Mouse (Mus musculus) lung, postnatal 36 days (tissue): ENCODE measurements at regions not wholly inside any gene's neighbourhood (a gene's known extent, or its start where the extent isn't known, plus 50 kb on each side); places are given as distances from the start of the nearest gene placed in this dataset.

ENCODE experiments used
- DNase-seq: peaks from one replicate; pipeline ENCODE4 v3.0.0; 2022; ENCODE audit warnings: mixed read lengths

DNA sequence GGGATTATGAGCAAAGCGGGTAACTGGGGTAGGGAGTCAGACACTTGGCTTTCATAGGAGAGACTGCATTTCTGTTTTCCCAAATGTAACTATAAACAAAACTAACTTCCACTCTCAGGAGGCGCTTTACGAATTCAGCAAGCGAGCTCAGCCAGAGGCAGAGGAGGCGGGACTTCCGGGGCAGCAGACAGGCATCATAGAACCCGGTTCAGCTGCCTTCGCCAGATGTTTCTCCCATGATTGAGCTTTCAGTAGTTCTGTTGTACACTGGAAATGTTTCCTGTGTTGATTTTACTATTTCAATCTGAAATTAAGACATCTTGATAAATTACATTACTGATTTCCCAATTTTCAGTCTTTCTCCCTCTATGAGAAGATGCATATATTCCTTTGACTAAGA is 92.9 kb downstream of the Zfp365 start:
- DNase-seq: no peak

DNA sequence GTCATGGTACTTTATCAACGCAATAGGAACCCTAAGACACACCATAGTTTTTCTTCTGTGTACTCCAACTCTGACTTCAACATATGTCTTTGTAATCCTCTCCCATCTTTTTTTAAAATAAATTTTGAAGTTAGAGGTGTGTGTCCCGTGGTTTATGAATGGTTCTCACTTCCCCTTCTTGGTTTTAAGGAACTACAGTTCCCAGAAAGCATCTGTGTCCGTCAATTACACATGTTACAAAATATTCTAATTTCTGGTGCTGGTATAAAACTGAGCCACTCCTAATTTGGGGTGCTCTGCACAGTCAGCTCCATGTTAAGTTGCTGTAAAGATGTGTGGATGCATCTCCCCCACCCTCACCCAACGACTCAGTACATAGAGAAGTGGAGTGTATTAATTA is 98.6 kb downstream of the Zfp365 start:
- no peak for DNase-seq

DNA sequence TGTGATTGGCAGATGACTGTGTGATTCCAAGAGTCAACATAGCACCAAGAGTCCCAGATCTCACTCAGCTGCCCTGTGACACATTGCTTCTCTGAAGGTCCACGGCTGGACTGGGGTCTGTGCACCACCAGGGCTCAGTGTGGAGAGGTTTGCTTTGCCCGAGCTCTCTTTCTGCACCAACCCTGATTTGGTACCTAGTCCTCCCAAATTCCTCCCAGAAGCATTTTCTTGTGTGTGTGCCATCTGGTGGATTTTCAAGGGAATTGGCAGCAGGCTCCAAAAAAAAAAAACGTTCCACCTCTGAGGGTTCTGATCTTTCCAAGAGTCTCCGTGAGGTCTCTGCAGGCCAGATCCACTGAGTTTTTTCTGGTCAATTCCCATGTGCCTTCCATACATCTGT is 107.3 kb downstream of the Zfp365 start:
- peak; percentile 20 for DNase-seq

DNA sequence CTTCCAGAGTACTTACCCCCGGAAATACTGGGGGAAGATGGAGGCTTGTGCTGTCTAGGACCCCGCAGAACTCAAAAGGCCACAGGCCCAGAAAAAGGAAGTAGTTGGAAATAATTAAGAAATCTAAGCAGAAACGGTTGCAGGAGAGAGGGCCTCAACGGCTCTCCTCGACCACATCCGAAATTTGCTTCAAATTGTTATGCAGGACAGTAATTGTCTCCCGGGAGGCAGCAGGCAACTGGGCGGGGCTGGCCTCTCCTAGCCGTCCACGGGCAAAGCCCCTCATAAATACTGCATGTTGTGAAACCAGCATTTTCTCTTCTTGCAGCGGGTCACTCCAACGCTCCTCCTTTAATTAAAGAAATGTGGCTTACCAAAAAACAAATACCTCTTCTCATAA is 107.8 kb downstream of the Zfp365 start:
- DNase-seq: peak; percentile 21

DNA sequence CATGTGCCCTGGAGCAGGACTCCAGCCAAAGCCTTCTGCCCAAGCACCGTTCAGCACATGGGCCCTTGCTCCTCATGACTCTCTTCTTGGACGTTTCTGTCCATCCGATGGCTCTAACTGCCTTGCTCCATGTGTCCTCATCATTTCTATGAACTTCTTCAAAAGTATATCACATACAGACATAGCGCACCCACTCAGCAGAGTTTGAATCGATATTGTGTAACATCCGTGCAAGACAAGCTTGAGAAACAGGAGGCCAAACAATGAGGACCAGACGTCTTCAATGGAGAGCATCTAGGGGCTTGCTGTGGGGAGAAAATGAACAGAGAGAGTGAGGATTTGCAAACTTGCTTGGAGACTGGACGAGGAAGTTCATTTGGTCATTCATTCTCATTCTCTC is 110.3 kb downstream of the Zfp365 start:
- peak; percentile 41 for DNase-seq

DNA sequence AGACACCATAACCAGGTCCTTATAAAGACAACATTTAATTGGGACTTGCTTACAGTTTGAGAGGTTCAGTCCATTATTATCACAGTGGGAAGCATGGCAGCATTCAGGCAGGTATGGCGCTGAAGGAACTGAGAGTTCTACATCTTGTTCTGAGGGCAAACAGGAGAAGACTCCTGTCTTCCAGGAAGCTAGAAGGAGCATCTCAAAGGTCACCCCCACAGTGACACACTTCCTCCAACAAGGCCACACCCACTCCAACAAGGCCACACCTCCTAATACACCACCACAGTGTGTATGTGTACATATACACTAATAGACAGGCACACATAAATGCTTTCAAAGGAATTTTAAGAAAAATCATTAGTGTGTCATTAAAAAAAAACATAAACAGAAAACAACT is 110.8 kb downstream of the Zfp365 start:
- no peak for DNase-seq

DNA sequence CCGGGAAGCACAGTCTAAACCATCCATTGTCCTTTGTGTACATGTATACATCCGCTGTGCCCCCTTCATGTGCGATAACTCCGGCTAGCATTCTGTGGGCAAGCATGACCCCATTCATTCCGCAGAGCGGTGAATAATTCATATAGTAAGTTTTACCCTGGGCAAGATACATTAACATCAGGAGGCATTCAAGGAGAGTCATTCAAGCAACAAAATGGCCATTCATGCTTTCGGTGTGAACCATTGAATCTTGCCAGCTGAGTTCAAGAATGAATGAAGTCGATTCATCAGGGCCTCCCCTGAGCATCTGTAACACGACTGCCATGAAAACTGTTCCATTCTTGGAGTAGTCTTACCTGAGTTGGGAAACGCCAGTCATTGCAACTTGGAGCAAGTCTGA is 113.5 kb downstream of the Zfp365 start:
- DNase-seq: no peak

DNA sequence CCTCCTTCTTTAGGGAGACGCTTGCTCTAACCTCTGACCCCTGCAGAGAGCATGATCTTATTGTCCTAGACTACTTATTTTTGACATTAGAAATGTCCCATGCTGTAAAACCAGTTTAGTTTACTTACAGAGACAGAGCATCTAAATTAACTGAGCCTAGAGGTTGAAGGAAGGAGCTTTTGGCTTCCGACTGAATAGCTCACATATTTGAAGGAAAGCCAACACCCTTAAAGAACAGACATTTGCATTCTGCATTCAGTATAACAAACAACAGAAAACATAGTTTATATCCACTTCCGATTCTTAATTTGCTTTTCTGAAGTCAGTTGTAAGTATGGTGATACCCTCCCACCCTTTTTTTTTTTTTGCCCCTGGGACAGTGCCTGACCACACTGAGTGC is 119.3 kb downstream of the Zfp365 start:
- DNase-seq: no peak

DNA sequence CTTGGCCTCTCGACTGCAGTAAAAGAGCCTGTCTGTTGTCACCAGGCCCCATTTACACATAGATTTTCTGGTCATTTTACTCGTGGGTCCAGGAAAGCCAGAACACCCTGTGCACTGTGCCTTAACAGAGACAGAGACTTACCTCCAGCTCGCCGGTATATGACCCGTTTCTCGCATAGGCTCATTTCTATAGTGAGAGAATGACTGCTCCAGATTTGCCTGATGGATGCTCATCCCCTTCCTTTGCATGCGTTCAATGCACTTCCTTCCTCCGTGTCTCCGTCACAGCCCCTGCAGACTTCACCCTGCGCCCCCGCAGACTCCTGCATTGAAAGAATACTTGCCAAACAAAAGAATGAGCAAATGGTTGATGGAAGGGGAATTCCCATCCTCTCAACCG is 122.8 kb downstream of the Zfp365 start:
- DNase-seq: no peak

DNA sequence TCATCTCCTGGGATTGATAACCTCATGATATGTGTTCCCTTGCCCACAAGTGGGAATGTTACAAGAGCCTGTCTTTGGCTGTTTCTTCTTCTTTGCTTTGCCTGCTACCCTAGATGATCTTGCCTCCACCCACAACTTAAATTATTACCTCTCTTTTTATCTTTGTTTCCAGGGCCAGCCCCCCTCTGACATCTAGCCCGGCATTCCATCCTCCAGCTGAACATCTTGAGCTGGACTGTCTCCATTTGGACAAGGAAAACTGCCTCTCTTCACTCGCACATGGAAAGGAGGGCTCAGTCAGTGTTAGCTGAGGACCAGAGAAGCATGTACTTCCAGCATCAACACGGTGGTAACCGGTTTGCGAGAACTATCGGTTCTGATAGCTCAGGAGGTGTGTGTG is 124.3 kb downstream of the Zfp365 start:
- peak; percentile 10 for DNase-seq

DNA sequence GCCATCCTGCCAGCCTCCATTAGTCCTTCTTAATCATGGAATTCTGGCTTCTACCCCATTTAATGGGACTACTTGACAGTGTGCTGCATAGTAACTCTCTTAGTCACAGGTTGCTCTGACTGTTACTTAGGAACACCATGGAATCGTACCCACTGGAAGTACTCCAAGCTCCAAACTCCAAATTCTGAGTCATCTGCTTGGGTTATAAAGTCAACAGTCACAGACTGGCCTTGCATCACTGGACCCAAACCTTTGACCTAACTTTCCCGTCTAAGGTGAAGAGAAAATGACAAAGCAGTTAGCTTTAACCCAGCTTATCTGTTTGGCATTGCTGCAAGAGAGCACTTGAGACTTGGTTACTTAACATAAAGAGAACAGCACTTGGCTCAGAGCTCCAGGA is 126.9 kb downstream of the Zfp365 start:
- DNase-seq: peak; percentile 89

DNA sequence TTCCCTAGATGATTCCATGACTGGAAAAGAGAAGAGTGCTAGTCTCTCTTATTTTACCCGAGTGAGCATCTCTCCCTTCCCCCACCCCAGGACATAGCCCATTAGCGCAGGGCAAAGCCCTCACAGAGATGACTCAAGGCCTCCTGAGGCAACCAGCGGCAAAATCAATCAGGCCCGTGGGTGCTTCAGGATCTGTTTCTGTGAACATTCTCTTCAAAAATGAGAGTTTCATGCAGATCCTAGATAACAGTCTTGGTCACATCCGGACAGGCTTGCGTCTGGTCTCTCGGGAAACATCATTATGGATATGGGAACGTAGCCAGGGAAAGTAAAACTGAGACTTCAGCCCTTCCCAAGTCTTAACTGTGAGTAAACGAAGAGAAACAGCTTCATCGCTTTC is 134.1 kb downstream of the Zfp365 start:
- DNase-seq: no peak

DNA sequence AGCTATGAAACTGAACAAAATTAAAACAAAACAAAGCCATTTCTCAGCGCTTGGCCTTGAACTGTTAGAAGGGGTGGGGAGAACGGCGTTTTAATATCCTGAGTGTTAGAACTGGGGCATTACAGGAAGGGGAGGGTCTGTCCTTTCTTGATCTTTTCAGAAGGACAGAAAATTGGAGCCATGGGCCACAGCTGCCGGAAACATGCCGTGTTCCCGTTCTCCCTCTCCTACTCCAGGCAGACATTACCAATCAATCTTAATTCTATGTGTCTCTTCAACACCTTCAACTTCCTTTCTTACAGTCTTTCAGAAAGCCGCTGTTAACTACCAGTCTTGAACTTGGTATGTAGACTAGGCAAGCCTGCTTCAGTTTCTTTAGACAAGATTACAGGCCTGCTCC is 134.7 kb downstream of the Zfp365 start:
- DNase-seq: no peak

DNA sequence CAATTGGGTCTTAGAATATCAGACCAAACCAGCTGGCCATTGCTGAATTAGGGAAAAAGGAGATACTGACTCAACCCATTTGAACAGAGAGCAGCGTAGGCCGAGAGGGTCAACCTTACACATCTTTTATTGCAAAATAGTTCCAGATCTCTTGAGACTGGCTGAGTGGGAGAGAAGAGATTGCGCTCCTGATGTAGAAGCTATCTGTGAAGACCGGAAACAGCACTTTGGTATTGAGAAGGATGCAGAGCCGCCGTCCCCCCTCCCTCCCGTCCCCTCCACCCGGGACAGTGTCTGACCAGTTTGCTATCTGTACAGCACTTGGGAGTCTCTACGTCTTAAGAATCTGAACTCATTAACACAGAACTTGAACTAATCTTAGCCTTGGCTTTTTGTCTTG is 135.6 kb downstream of the Zfp365 start:
- DNase-seq: no peak

DNA sequence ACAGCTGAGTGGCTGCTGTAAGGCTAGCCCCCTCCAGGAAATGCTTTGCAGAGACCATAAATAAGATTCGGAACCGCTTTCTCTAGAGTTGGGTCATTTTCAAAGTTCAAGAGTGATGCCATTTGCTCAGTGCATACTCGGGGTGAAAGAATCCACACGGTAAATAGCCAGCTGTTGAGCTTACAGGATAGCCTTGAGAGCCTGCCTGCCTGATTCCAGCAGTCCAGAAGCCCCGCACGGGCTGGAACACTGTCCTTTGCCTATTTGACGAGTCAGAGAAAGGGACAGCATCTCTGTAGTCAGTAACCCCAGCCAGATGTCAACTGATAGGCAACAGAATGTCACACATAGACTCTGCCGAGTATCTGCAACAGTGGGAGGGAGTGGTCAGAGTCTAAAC is 140.7 kb downstream of the Zfp365 start:
- no peak for DNase-seq

DNA sequence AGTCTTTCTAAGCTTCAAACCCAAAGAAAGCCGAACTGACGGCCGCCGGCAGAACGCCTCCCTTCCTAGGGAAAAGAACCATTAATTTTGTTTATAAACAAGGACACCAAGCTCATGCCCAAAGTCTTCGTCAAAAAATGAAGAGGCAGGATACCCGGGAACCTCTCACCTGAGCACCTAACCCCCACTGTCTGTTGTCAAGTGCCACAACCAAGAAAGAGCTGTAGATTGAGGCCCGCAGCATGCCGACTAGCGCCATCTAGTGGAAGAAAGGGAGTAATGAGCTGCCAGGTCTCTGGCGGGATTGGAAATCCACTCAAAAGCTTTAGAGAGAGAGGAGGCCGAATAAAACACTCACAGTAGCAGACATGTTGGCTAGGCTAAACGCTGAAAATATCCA is 146.4 kb downstream of the Zfp365 start:
- peak; percentile 76 for DNase-seq

DNA sequence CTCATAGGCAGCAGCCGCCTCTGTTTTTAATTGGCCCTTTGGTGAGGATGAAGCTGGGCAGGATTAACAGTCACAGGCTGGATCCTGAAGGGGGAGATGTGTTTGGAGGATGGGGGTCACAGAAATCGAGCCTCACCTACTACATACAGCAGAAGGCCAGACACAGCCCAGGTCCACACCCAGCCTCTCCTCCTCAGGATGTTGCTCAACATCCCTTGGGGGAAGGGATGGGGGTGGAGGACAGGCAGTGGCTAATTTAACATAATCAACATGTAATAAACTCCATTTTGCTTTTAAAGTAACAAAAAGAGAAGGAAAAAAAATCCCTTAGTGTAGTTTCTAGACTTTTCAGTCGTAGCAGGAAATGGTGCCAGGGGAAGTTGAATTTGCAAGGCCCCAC is 152.0 kb downstream of the Zfp365 start:
- peak; percentile 41 for DNase-seq

DNA sequence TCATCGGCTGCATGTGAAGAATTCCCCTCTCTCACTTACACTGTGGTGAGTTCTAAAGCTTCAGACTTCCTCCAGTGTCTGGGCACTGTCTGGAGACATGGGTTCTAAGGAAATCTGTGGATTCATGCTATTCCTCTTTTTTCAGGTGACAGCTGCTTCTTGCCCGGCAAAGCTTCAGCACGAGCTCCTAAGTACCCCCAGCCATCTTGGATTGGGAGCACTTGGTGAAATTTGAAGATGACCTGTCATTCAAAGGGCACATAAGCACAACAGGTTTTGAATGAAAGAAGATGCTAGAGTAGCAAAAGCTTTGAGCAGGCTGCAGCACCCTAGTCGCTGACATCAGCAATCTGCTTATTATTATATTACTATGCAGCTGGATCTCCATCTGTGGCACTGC is 164.3 kb downstream of the Zfp365 start:
- DNase-seq: no peak

DNA sequence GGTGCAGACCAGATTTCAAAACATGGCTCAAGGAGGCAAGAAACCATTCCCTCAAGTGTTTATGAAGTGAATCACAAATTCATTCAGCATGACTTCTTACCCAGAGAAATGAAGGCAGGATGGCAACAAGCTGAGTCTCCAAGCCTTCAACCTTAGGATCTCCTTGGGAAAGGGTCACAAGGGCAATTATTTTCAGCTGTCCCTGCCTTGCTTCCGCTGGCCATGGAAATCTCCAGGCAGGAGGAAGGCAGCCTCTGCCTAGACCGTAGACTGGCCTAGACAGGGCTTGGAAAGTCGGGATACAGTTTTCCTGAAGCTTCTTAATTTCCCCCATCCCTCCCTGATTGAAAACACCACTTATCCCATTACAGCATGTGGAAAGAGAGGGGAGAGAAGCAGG is 165.0 kb downstream of the Zfp365 start:
- DNase-seq: no peak

DNA sequence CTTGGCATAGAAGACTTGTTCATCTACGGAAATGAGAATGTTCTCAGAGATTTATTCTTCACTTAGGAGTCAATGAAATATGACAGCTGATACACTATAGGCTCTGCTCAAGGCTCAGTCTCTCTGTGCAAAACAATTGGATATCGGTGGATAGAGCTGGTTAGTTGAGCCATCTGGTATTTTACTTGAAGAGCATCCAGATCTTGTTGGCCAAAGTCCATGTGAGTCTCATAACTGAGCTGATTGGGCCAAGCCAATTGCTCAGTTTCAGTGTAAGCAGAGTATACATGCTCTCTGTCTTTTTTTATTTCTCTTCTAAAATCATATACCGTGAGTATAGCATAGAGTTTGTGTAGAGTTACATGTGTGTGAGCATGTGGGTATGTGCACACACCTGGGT is 166.3 kb downstream of the Zfp365 start:
- peak; percentile 26 for DNase-seq

DNA sequence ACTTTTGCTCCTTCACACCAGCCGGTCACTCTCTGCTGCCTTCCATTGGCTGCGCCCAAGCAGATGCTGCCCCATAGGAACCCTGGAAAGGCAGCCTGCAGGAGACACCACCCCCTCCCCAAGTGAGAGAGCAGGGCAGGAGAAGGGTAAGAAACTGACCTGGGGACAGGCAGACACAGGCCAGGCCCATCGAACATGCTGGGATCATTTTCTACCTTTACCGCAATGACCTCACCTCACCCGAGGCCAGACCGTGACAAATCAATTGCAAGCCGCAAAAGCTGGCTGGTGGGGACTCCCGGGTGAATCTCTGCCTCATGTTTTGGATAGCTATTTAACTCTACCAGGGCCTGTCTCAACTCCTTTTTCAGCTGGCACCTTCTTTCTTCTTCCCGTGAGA is 168.9 kb downstream of the Zfp365 start:
- no peak for DNase-seq

DNA sequence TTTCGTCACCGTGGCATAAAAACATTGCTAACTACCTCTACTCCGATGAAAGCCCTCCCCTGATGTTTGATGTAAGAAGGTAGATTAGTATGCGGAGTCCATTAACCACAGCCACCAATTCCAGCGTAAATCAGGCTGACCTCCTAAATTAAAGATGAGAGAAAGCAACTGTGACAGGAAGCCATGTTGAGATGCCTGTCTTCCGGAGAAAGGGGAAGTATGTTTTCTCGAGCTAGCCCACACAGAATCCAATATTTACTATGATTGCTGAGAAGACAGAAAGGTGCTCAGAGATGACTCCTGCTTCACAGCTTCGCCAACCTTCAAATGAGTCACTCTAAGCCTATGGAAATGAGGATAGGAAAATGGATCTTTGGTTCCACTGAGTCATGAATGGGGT is 169.6 kb downstream of the Zfp365 start:
- no peak for DNase-seq

DNA sequence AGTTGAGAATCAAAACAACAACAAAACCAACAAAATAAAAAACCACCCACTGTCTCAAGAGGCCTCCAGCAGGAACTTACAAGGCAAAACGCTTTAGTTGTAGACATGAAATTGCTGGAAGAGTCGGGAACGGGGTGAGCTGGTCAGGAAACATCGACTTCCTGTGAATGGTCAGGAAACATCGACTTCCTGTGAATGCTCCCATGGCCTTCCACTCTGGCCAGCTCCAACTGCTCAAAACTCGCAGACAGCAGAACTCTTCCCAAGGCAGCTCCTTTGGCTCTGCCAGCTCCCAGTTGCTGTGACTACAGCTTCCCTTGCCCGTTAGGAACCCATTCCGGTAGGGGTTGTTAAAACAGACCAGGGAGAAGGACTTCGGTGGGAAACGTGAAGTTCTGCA is 170.2 kb downstream of the Zfp365 start:
- DNase-seq: no peak

DNA sequence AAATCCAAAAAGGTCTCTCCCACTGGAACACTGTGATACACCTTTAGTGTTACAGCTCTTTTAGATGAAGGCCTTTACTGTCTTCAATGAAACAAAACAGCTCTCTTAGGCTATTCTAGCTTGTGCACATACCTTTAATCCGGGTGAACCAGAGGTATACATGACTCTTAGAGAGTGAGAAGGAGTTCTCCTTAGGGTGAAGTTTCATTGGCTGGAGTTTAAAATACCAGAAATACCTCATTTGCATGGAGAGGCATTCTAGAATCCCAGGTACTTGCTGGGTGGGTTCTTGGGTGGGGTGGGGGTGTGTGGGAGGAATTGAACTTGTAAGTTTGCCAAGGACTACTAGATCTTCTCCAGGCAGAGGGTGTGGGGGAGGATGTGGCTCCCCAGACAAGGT is 173.3 kb downstream of the Zfp365 start:
- DNase-seq: no peak

DNA sequence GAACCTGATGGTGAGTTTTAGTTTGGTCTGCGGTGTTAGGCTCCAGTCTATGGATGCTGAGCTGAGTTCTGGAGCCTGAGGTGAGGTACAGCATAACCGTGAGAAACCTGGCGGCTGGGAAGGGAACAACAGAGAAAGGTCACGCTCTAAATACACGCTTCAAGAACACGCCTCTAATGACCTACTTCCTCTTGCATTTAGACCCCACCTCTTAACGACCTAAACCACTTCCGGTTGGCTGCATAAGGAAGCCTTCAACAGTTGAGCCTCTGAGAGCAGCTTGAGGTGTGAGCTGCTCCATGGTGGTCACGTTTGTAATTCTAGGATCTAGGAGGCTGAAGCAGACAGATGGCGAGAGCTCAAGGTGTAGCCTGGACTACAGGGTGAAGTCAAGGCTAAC is 175.8 kb downstream of the Zfp365 start:
- no peak for DNase-seq

DNA sequence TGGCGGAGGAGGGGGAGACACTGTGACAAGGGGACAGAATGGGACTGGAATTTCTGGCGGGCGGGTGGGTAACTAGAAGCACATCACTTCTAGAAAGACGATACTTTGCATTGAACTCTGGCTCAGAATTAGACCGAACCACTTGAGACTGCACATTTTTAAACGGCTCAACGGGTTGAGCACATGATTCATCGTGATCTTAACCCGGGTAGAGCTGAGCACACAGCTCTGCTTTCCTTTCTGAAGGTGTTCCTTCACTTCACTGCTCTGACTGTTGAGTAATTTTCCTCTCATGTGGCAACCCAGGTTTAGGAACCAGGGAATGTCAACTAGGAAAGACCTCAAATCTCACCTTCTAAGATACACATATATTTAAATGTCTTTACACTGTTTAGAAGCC is 180.9 kb downstream of the Zfp365 start:
- no peak for DNase-seq
